Mouse (Mus musculus) midbrain, embryonic 14.5 days (tissue): ENCODE measurements around the gene Dnhd1. TPM values are rescaled to one million over a fixed set of nuclear protein-coding genes. Genes with fewer than 3 reads are reported as not detected.

Experiments used
- ATAC-seq: fragments of 200-750 bp; cut with Nextera tagmentation; 2 replicates; pipeline ENCODE4 v1.8.0; 2017; ENCODE audit warnings: moderate number of reproducible peaks, moderate library complexity; ENCODE audit not compliant: low FRiP score, low TSS enrichment
- DNase-seq: peaks from one replicate; pipeline ENCODE4 v3.0.0-alpha.2; 2015
- H3K27ac ChIP-seq: fragments of 300-500 bp; sonication (generic); replicated peaks from 2 replicates; pipeline ENCODE4 v1.5.1; 2014; ENCODE audit warnings: mild to moderate bottlenecking, low read depth, low read length, moderate library complexity
- H3K27me3 ChIP-seq: fragments of 300-500 bp; sonication (generic); 2 replicates; pipeline ENCODE4 v1.6.1; 2014; ENCODE audit warnings: low read length, control low read depth, mixed read lengths; ENCODE audit not compliant: control insufficient read depth, insufficient read depth
- H3K36me3 ChIP-seq: fragments of 300-500 bp; sonication (generic); 2 replicates; pipeline ENCODE4 v1.6.1; 2014; ENCODE audit warnings: low read length, control low read depth; ENCODE audit not compliant: control insufficient read depth, insufficient read depth
- H3K4me1 ChIP-seq: fragments of 300-500 bp; sonication (generic); 2 replicates; pipeline ENCODE4 v1.6.1; 2014; ENCODE audit warnings: mild to moderate bottlenecking, antibody characterized with exemption, low read length, control low read depth; ENCODE audit not compliant: control insufficient read depth, insufficient read depth
- H3K4me2 ChIP-seq: fragments of 300-500 bp; sonication (generic); 2 replicates; pipeline ENCODE4 v1.6.1; 2014; ENCODE audit warnings: mild to moderate bottlenecking, low read length, moderate library complexity
- H3K4me3 ChIP-seq: fragments of 300-500 bp; sonication (generic); replicated peaks from 2 replicates; pipeline ENCODE4 v1.5.1; 2014; ENCODE audit warnings: low read depth, low read length
- H3K9ac ChIP-seq: fragments of 300-500 bp; sonication (generic); replicated peaks from 2 replicates; pipeline ENCODE4 v1.6.1; 2014; ENCODE audit warnings: mild to moderate bottlenecking, low read length, moderate library complexity
- H3K9me3 ChIP-seq: fragments of 300-500 bp; sonication (generic); 2 replicates; pipeline ENCODE4 v1.6.1; 2016; ENCODE audit warnings: low read length, control low read depth, mixed read lengths; ENCODE audit not compliant: control insufficient read depth
- WGBS: fragments of 180-500 bp; shearing (Covaris S2); extraction: QIAGEN DNeasy Blood & Tissue Kit; methylation state at CpG from one replicate; pipeline ENCODE4 v1.1.7; 2014; 5-methylcytosine and 5-hydroxymethylcytosine counted together
- polyA plus RNA-seq: library from polyadenylated mRNA; unstranded; fragments of >200 nt; fragmentation: Nextera tagmentation; extraction: Ambion mirVana; gene quantifications from 2 replicates; pipeline ENCODE4 v1.2.1, GENCODE M21; 2014

Dnhd1 gene
- polyA plus RNA-seq, 1 experiment from 2014 or later = 1.7 TPM

GRCm38 (mm10) chr7:105685541-105686197, 35.0 kb downstream of the Dnhd1 start:
- H3K4me3 ChIP-seq = no peak overlapping the region
- no peaks in the 10 kb centered on the region for H3K27me3 ChIP-seq
- no peak overlapping the region; the same call in 1 of the 2 replicates for H3K9ac ChIP-seq
- peak overlapping the region; percentile 35 for H3K4me2 ChIP-seq
- WGBS = 10% methylated on average over 13 of the region's 13 CpGs
- H3K9me3 ChIP-seq = no peaks in the 10 kb centered on the region
- ATAC-seq (no peak), DNase-seq (peak; percentile 24)
- H3K4me1 ChIP-seq = no peaks in the 10 kb centered on the region
- no peaks in the 10 kb centered on the region for H3K36me3 ChIP-seq
- H3K27ac ChIP-seq = no peak overlapping the region

GRCm38 (mm10) chr7:105690875-105691274, 40.2 kb downstream of the Dnhd1 start:
- no peak overlapping the region for H3K4me2 ChIP-seq
- ATAC-seq (no peak), DNase-seq (no peak)
- no peak overlapping the region for H3K27ac ChIP-seq
- no peaks in the 10 kb centered on the region for H3K36me3 ChIP-seq
- H3K4me1 ChIP-seq = no peaks in the 10 kb centered on the region
- H3K4me3 ChIP-seq = no peak overlapping the region
- H3K27me3 ChIP-seq = no peaks in the 10 kb centered on the region
- 55% methylated on average over 1 of the region's 1 CpGs for WGBS
- no peak overlapping the region for H3K9ac ChIP-seq
- H3K9me3 ChIP-seq = no peaks in the 10 kb centered on the region

- no peaks in the 10 kb centered on the region for H3K9me3 ChIP-seq
- 86% methylated on average over 16 of the region's 16 CpGs for WGBS
- H3K27ac ChIP-seq = no peak overlapping the region
- H3K4me2 ChIP-seq = no peak overlapping the region
- DNase-seq (no peak), ATAC-seq (no peak)
- H3K4me3 ChIP-seq = no peak overlapping the region
- no peaks in the 10 kb centered on the region for H3K27me3 ChIP-seq
- H3K36me3 ChIP-seq = no peaks in the 10 kb centered on the region
- no peak overlapping the region for H3K9ac ChIP-seq
- H3K4me1 ChIP-seq = no peaks in the 10 kb centered on the region
These were observed 52.6 kb downstream of the Dnhd1 start for GRCm38 (mm10) chr7:105703184-105703583.

DNA sequence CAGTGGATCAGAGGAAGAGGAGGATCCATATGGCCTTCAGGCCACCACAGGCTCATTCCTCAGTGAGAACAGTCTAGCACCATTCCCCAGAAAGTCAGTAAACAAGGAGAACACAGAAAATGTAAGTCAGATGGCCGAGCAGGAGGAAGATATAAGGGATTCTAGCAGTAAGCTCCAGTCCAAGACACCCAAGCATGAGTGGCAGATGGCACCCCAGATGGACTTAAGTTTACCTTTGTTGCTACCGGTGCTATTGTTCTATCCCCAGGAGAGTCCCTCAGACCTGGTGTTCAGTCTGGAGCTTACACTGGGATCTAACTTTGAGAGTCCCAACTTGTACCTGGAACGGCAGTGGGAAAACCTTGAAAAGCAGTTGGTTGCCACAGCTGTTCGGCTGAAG, 53.2 kb downstream of the Dnhd1 start:
- no peaks in the 10 kb centered on the region for H3K36me3 ChIP-seq
- WGBS = 91% methylated on average over 4 of the region's 4 CpGs
- H3K27ac ChIP-seq = no peak overlapping the region
- H3K27me3 ChIP-seq = no peaks in the 10 kb centered on the region
- H3K4me1 ChIP-seq = no peaks in the 10 kb centered on the region
- H3K4me2 ChIP-seq = no peak overlapping the region
- no peaks in the 10 kb centered on the region for H3K9me3 ChIP-seq
- ATAC-seq (no peak), DNase-seq (no peak)
- H3K9ac ChIP-seq = no peak overlapping the region
- H3K4me3 ChIP-seq = no peak overlapping the region

- no peaks in the 10 kb centered on the region for H3K9me3 ChIP-seq
- H3K9ac ChIP-seq = no peak overlapping the region
- no peak overlapping the region for H3K4me2 ChIP-seq
- ATAC-seq (no peak), DNase-seq (no peak)
- H3K27ac ChIP-seq = no peak overlapping the region
- WGBS = 94% methylated on average over 5 of the region's 5 CpGs
- no peaks in the 10 kb centered on the region for H3K36me3 ChIP-seq
- no peak overlapping the region for H3K4me3 ChIP-seq
- H3K4me1 ChIP-seq = no peaks in the 10 kb centered on the region
- no peaks in the 10 kb centered on the region for H3K27me3 ChIP-seq
These were observed 58.1 kb downstream of the Dnhd1 start for GRCm38 (mm10) chr7:105708733-105709132.

GRCm38 (mm10) chr7:105715366-105715765, 64.7 kb downstream of the Dnhd1 start:
- H3K9ac ChIP-seq = no peak overlapping the region
- DNase-seq (no peak), ATAC-seq (no peak)
- H3K27me3 ChIP-seq = no peaks in the 10 kb centered on the region
- no peaks in the 10 kb centered on the region for H3K36me3 ChIP-seq
- 59% methylated on average over 3 of the region's 3 CpGs for WGBS
- H3K4me3 ChIP-seq = no peak overlapping the region
- no peak overlapping the region for H3K4me2 ChIP-seq
- no peaks in the 10 kb centered on the region for H3K9me3 ChIP-seq
- no peaks in the 10 kb centered on the region for H3K4me1 ChIP-seq
- H3K27ac ChIP-seq = no peak overlapping the region

DNA sequence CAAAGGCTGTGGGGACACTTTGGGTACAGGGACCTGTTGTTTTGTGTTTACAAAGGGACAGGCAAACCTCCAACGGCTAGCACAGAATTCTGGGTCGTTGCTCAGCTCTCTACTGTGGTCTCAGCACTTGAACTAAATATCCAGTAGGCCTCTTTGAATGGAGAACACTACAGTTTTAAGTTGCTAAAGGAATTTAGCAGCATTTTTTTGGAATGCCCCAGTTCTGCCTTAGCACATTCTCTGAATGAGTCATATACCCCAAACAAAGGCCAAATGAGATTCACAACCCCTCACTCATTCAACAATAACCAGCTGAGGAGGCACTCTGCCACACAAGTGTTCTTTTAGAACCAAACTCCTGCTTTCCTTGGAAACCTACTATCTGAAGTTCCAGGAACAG, 71.3 kb downstream of the Dnhd1 start:
- 74% methylated on average over 2 of the region's 2 CpGs for WGBS
- DNase-seq = no peak
- Histone ChIP-seq H3K9ac (no peak overlapping the region), H3K4me2 (no peak overlapping the region), H3K4me1 (no peaks in the 10 kb centered on the region), H3K27ac (no peak overlapping the region), H3K9me3 (no peaks in the 10 kb centered on the region), H3K4me3 (no peak overlapping the region), H3K27me3 (no peaks in the 10 kb centered on the region), H3K36me3 (no peaks in the 10 kb centered on the region)
- ATAC-seq = no peak

DNA sequence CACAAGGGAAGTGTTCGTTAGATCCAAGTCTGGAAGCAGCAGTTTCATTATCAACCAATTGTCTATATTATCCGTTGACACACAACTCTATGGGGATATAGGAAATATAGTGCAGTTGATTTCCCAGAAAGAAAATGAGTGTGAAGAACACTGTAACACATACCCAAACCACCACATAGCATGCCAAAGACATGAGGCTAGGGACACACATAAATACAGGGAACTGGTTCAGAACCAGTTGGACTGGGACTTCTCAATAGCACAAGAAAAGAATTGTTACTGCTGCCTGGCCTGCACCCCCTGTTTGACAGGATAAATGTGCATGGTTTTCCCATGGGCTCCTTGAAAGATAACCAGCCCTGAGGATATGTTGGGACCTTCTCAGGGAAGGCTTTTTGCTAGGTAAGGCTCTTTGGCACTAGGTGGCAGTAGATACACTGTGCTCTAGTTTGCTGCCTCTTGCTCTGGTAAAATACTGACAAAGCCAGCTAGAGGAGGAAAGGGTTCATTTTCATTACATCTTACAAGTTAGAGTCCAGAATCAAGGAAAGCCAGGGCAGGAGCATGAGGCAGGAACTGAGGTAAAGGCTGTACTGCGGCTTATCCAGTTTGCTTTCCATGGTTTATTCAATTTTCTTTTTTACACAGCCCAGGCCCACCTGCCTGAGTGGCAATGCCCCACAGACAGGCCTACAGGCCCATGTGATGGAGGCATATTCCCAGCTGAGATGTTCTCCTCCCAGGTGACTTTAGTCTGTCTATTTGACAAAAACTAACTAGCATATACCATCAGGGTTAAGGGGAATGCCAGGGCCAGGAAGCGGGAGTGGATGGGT, 75.7 kb downstream of the Dnhd1 start:
- Histone ChIP-seq H3K4me3 (no peak overlapping the region), H3K27me3 (no peaks in the 10 kb centered on the region), H3K4me1 (no peaks in the 10 kb centered on the region), H3K27ac (no peak overlapping the region), H3K4me2 (no peak overlapping the region), H3K9ac (no peak overlapping the region), H3K9me3 (no peaks in the 10 kb centered on the region), H3K36me3 (peaks cover 8% of the 10 kb centered on the region)
- DNase-seq = peak; percentile 87
- 78% methylated on average over 4 of the region's 4 CpGs for WGBS
- ATAC-seq = peak; percentile 74; the same call in 1 of the 2 replicates

- no peak overlapping the region for H3K4me2 ChIP-seq
- peaks cover 12% of the 10 kb centered on the region for H3K36me3 ChIP-seq
- H3K27me3 ChIP-seq = no peaks in the 10 kb centered on the region
- no peak for ATAC-seq
- WGBS = 97% methylated on average over 4 of the region's 4 CpGs
- H3K4me3 ChIP-seq = no peak overlapping the region
- H3K27ac ChIP-seq = no peak overlapping the region
- no peaks in the 10 kb centered on the region for H3K4me1 ChIP-seq
- no peaks in the 10 kb centered on the region for H3K9me3 ChIP-seq
- H3K9ac ChIP-seq = no peak overlapping the region
- DNase-seq = no peak
These were observed 76.3 kb downstream of the Dnhd1 start for GRCm38 (mm10) chr7:105726980-105727325.
